Mouse (Mus musculus) liver, adult 2 months (tissue): ENCODE results near the gene Itgb3bp. TPM values are rescaled to one million over a fixed set of nuclear protein-coding genes. Genes with fewer than 3 reads are reported as not detected.

Source experiments
- DNase-seq: peaks from one replicate; pipeline ENCODE4 v3.0.0-alpha.2; 2011; ENCODE audit warnings: low read depth, low spot score; ENCODE audit errors: extremely low read depth
- H3K27ac ChIP-seq: fragments of 200-500 bp; replicated peaks from 2 replicates; pipeline ENCODE4 v1.5.1; 2012; ENCODE audit warnings: low read depth, mild to moderate bottlenecking, control low read depth, inconsistent platforms, low read length; ENCODE audit not compliant: insufficient read depth
- H3K27me3 ChIP-seq: fragments of 200-500 bp; 2 replicates; pipeline ENCODE4 v1.6.1; 2012; ENCODE audit warnings: mild to moderate bottlenecking, moderate library complexity, low read length, inconsistent platforms; ENCODE audit not compliant: control insufficient read depth, insufficient read depth
- H3K36me3 ChIP-seq: fragments of 200-500 bp; 2 replicates; pipeline ENCODE4 v1.6.1; 2012; ENCODE audit warnings: low read length, inconsistent platforms; ENCODE audit not compliant: control insufficient read depth, insufficient read depth
- H3K4me1 ChIP-seq: fragments of 200-500 bp; 2 replicates; pipeline ENCODE4 v1.6.1; 2011; ENCODE audit warnings: low read length; ENCODE audit not compliant: control insufficient read depth, insufficient read depth
- H3K4me3 ChIP-seq: fragments of 200-500 bp; 2 replicates; pipeline ENCODE4 v1.5.1; 2011; ENCODE audit warnings: low read depth, mild to moderate bottlenecking, control low read depth, low read length, moderate library complexity; ENCODE audit not compliant: insufficient read depth
- H3K79me2 ChIP-seq: fragments of 200-500 bp; 2 replicates; pipeline ENCODE4 v1.6.1; 2012; ENCODE audit warnings: inconsistent platforms, mild to moderate bottlenecking, low read length, moderate library complexity; ENCODE audit not compliant: control insufficient read depth, insufficient read depth
- H3K9ac ChIP-seq: fragments of 200-500 bp; 2 replicates; pipeline ENCODE4 v1.6.1; 2012; ENCODE audit warnings: low read depth, mild to moderate bottlenecking, control low read depth, inconsistent platforms, low read length
- CTCF ChIP-seq: fragments of 200-500 bp; IDR thresholded peaks from 2 replicates; pipeline ENCODE4 v1.5.1; 2011; ENCODE audit warnings: low read depth, low read length, control low read depth
- POLR2A ChIP-seq: fragments of 200-500 bp; IDR thresholded peaks from 2 replicates; pipeline ENCODE4 v1.6.1; 2011; ENCODE audit warnings: low read length, control low read depth; ENCODE audit not compliant: insufficient read depth; ENCODE audit errors: extremely low read depth
- WGBS: fragments of 180-500 bp; shearing (Covaris S2); methylation state at CpG from one replicate; pipeline ENCODE4 v1.1.7; 2018; 5-methylcytosine and 5-hydroxymethylcytosine counted together
- polyA plus RNA-seq: library from polyadenylated mRNA; depleted of rRNA; stranded (reverse); fragments of >200 nt; gene quantifications from 2 replicates; pipeline ENCODE4 v1.2.3, GENCODE M21; 2012
- total RNA-seq: library from RNA; depleted of rRNA; stranded (reverse); fragments of >200 nt; gene quantifications from 2 replicates; pipeline ENCODE4 v1.2.3, GENCODE M21; 2014

Gene Itgb3bp
- total and polyA plus RNA-seq, 2 experiments = 0.26 to 2.6 TPM

GRCm38 (mm10) chr4:99931807-99932206 is 2.2 kb upstream of the Itgb3bp start:
- peak overlapping the region; percentile 0; the same call in 1 of the 2 replicates for H3K9ac ChIP-seq
- peak overlapping the region; percentile 8 for H3K27ac ChIP-seq
- 48% methylated on average over 4 of the region's 4 CpGs for WGBS
- peaks cover 32% of the 10 kb centered on the region; the same call in 1 of the 2 replicates for H3K79me2 ChIP-seq
- no peak for DNase-seq
- TF ChIP-seq CTCF (no peak), POLR2A (no peak)
- H3K36me3 ChIP-seq = peaks cover 2% of the 10 kb centered on the region; the same call in 1 of the 2 replicates
- no peak overlapping the region; the same call in 1 of the 2 replicates for H3K4me3 ChIP-seq
- H3K27me3 ChIP-seq = no peaks in the 10 kb centered on the region
- H3K4me1 ChIP-seq = peaks cover 23% of the 10 kb centered on the region

GRCm38 (mm10) chr4:99931240-99931580 is 1.6 kb upstream of the Itgb3bp start:
- TF ChIP-seq POLR2A (no peak), CTCF (no peak)
- Histone ChIP-seq H3K9ac (peak overlapping the region; percentile 29), H3K27ac (peak overlapping the region; percentile 56), H3K27me3 (no peaks in the 10 kb centered on the region), H3K79me2 (peaks cover 32% of the 10 kb centered on the region; the same call in 1 of the 2 replicates), H3K36me3 (peaks cover 2% of the 10 kb centered on the region; the same call in 1 of the 2 replicates), H3K4me3 (peak overlapping the region; percentile 33), H3K4me1 (peaks cover 23% of the 10 kb centered on the region)
- 25% methylated on average over 11 of the region's 11 CpGs for WGBS
- no peak for DNase-seq

- DNase-seq = peak; percentile 58
- Histone ChIP-seq H3K4me1 (peaks cover 23% of the 10 kb centered on the region), H3K9ac (peak overlapping the region; percentile 29), H3K79me2 (peaks cover 28% of the 10 kb centered on the region; the same call in 1 of the 2 replicates), H3K36me3 (peaks cover 2% of the 10 kb centered on the region; the same call in 1 of the 2 replicates), H3K27ac (peak overlapping the region; percentile 56), H3K4me3 (peak overlapping the region; percentile 33), H3K27me3 (no peaks in the 10 kb centered on the region)
- no peak for TF ChIP-seq POLR2A
- no peak for TF ChIP-seq CTCF
- 16% methylated on average over 10 of the region's 10 CpGs for WGBS
These were observed 1.1 kb upstream of the Itgb3bp start for GRCm38 (mm10) chr4:99930518-99931239.

GRCm38 (mm10) chr4:99929149-99929612 is 432 bp downstream of the Itgb3bp start, which contains the start of gene Pgm1:
Pgm1 (plus strand) TSS chr4:99929414.
- TF ChIP-seq POLR2A (peak; percentile 90), CTCF (no peak)
- 2% methylated on average over 23 of the region's 23 CpGs for WGBS
- Histone ChIP-seq H3K4me3 (peak within 1 kb of the TSS; percentile 93), H3K27me3 (no peaks in the 10 kb centered on the region), H3K27ac (peak within 1 kb of the TSS; percentile 98), H3K36me3 (peaks cover 2% of the 10 kb centered on the region; the same call in 1 of the 2 replicates), H3K4me1 (peaks cover 23% of the 10 kb centered on the region), H3K79me2 (peaks cover 25% of the 10 kb centered on the region; the same call in 1 of the 2 replicates), H3K9ac (peak within 1 kb of the TSS; percentile 96)
- DNase-seq = peak; percentile 95

- Histone ChIP-seq H3K36me3 (peaks cover 2% of the 10 kb centered on the region; the same call in 1 of the 2 replicates), H3K9ac (no peak overlapping the region), H3K79me2 (peaks cover 20% of the 10 kb centered on the region; the same call in 1 of the 2 replicates), H3K27me3 (no peaks in the 10 kb centered on the region), H3K27ac (0 out of 2 replicates have a peak overlapping the region, but pooled peaks have one; percentile 14), H3K4me3 (no peak overlapping the region), H3K4me1 (peaks cover 18% of the 10 kb centered on the region; the same call in 1 of the 2 replicates)
- DNase-seq = no peak
- TF ChIP-seq POLR2A (no peak), CTCF (no peak)
- WGBS = 38% methylated on average over 6 of the region's 6 CpGs
These were observed 1.1 kb downstream of the Itgb3bp start for GRCm38 (mm10) chr4:99928521-99928920.
